Mouse (Mus musculus): ENCODE measurements around the gene Prkar1b. TPM values are rescaled to one million over a fixed set of nuclear protein-coding genes. Genes with fewer than 3 reads are reported as not detected.

The Prkar1b gene
- polyA plus RNA-seq, 1 experiment from 2014 or later: 9.6 TPM

- ATAC-seq (ENCODE audit: low FRiP score, low TSS enrichment) (no peak), DNase-seq (ENCODE audit: low spot score) (no peak)
- Histone ChIP-seq H3K4me3 (ENCODE audit: low read depth, low read length) (no peak overlapping the region), H3K9me3 (ENCODE audit: control insufficient read depth, low read length) (no peaks in the 10 kb centered on the region), H3K9ac (ENCODE audit: low read length) (no peak overlapping the region), H3K36me3 (ENCODE audit: control insufficient read depth, insufficient read depth, low read length) (no peaks in the 10 kb centered on the region), H3K27me3 (ENCODE audit: control insufficient read depth, insufficient read depth, low read length) (no peaks in the 10 kb centered on the region), H3K4me2 (replicated peaks; ENCODE audit: low read depth) (no peak overlapping the region), H3K4me1 (replicated peaks; ENCODE audit: control insufficient read depth, insufficient read depth) (0 out of 2 replicates have a peak, but pooled peaks cover 3% of the 10 kb centered on the region), H3K27ac (replicated peaks) (no peak overlapping the region)
- WGBS: 87% methylated on average over 2 of the region's 2 CpGs
- TF ChIP-seq EP300 (optimal IDR thresholded peaks at IDR 0.05) (no peak), CTCF (IDR thresholded peaks at IDR 0.05; ENCODE audit: low read depth) (0 out of 2 replicates have a peak, but pooled peaks have one; percentile 2)
Observed at GRCm38 (mm10) chr5:139110140-139110855, 39.5 kb downstream of the Prkar1b start.

GRCm38 (mm10) chr5:139107815-139108214, 42.0 kb downstream of the Prkar1b start:
- TF ChIP-seq EP300 (optimal IDR thresholded peaks at IDR 0.05) (no peak), CTCF (IDR thresholded peaks at IDR 0.05; ENCODE audit: low read depth) (peak; percentile 73)
- H3K36me3 ChIP-seq (ENCODE audit: control insufficient read depth, insufficient read depth, low read length): no peaks in the 10 kb centered on the region
- H3K4me3 ChIP-seq (ENCODE audit: low read depth, low read length): no peak overlapping the region
- H3K4me1 ChIP-seq (replicated peaks; ENCODE audit: control insufficient read depth, insufficient read depth): 0 out of 2 replicates have a peak, but pooled peaks cover 3% of the 10 kb centered on the region
- 67% methylated on average over 9 of the region's 9 CpGs for WGBS
- peak; percentile 31 for DNase-seq (ENCODE audit: low spot score)
- no peak overlapping the region for H3K9ac ChIP-seq (ENCODE audit: low read length)
- no peak overlapping the region for H3K27ac ChIP-seq (replicated peaks)
- no peaks in the 10 kb centered on the region for H3K27me3 ChIP-seq (ENCODE audit: control insufficient read depth, insufficient read depth, low read length)
- no peak for ATAC-seq (ENCODE audit: low FRiP score, low TSS enrichment)
- no peak overlapping the region for H3K4me2 ChIP-seq (replicated peaks; ENCODE audit: low read depth)
- H3K9me3 ChIP-seq (ENCODE audit: control insufficient read depth, low read length): no peaks in the 10 kb centered on the region

GRCm38 (mm10) chr5:139101783-139102182, 48.0 kb downstream of the Prkar1b start:
- Histone ChIP-seq H3K9ac (ENCODE audit: low read length) (no peak overlapping the region), H3K4me2 (replicated peaks; ENCODE audit: low read depth) (no peak overlapping the region), H3K9me3 (ENCODE audit: control insufficient read depth, low read length) (0 out of 2 replicates have a peak, but pooled peaks cover 4% of the 10 kb centered on the region), H3K27ac (replicated peaks) (no peak overlapping the region), H3K27me3 (ENCODE audit: control insufficient read depth, insufficient read depth, low read length) (no peaks in the 10 kb centered on the region), H3K36me3 (ENCODE audit: control insufficient read depth, insufficient read depth, low read length) (no peaks in the 10 kb centered on the region), H3K4me1 (replicated peaks; ENCODE audit: control insufficient read depth, insufficient read depth) (no peaks in the 10 kb centered on the region), H3K4me3 (ENCODE audit: low read depth, low read length) (no peak overlapping the region)
- DNase-seq (ENCODE audit: low spot score) (no peak), ATAC-seq (ENCODE audit: low FRiP score, low TSS enrichment) (0 out of 2 replicates have a peak, but pooled peaks have one; percentile 21)
- TF ChIP-seq EP300 (optimal IDR thresholded peaks at IDR 0.05) (no peak), CTCF (IDR thresholded peaks at IDR 0.05; ENCODE audit: low read depth) (no peak)
- WGBS: 59% methylated on average over 6 of the region's 6 CpGs

GRCm38 (mm10) chr5:139098991-139099972, 50.5 kb downstream of the Prkar1b start:
- Histone ChIP-seq H3K27ac (replicated peaks) (no peak overlapping the region), H3K9me3 (ENCODE audit: control insufficient read depth, low read length) (0 out of 2 replicates have a peak, but pooled peaks cover 6% of the 10 kb centered on the region), H3K4me3 (ENCODE audit: low read depth, low read length) (no peak overlapping the region), H3K4me1 (replicated peaks; ENCODE audit: control insufficient read depth, insufficient read depth) (no peaks in the 10 kb centered on the region), H3K4me2 (replicated peaks; ENCODE audit: low read depth) (no peak overlapping the region), H3K9ac (ENCODE audit: low read length) (no peak overlapping the region), H3K36me3 (ENCODE audit: control insufficient read depth, insufficient read depth, low read length) (no peaks in the 10 kb centered on the region), H3K27me3 (ENCODE audit: control insufficient read depth, insufficient read depth, low read length) (no peaks in the 10 kb centered on the region)
- DNase-seq (ENCODE audit: low spot score) (no peak), ATAC-seq (ENCODE audit: low FRiP score, low TSS enrichment) (peak; percentile 20; the same call in 1 of the 2 replicates)
- 46% methylated on average over 12 of the region's 12 CpGs for WGBS
- TF ChIP-seq EP300 (optimal IDR thresholded peaks at IDR 0.05) (no peak), CTCF (IDR thresholded peaks at IDR 0.05; ENCODE audit: low read depth) (no peak)

GRCm38 (mm10) chr5:139095297-139096110, 54.3 kb downstream of the Prkar1b start:
- no peaks in the 10 kb centered on the region for H3K4me1 ChIP-seq (replicated peaks; ENCODE audit: control insufficient read depth, insufficient read depth)
- 61% methylated on average over 8 of the region's 8 CpGs for WGBS
- no peak overlapping the region for H3K9ac ChIP-seq (ENCODE audit: low read length)
- no peaks in the 10 kb centered on the region for H3K27me3 ChIP-seq (ENCODE audit: control insufficient read depth, insufficient read depth, low read length)
- H3K27ac ChIP-seq (replicated peaks): no peak overlapping the region
- no peak for DNase-seq (ENCODE audit: low spot score)
- no peak; the same call in 1 of the 2 replicates for ATAC-seq (ENCODE audit: low FRiP score, low TSS enrichment)
- 0 out of 2 replicates have a peak, but pooled peaks cover 6% of the 10 kb centered on the region for H3K9me3 ChIP-seq (ENCODE audit: control insufficient read depth, low read length)
- no peak for TF ChIP-seq CTCF (IDR thresholded peaks at IDR 0.05; ENCODE audit: low read depth)
- TF ChIP-seq EP300 (optimal IDR thresholded peaks at IDR 0.05): no peak
- H3K4me2 ChIP-seq (replicated peaks; ENCODE audit: low read depth): no peak overlapping the region
- no peak overlapping the region for H3K4me3 ChIP-seq (ENCODE audit: low read depth, low read length)
- H3K36me3 ChIP-seq (ENCODE audit: control insufficient read depth, insufficient read depth, low read length): no peaks in the 10 kb centered on the region

Measured in stomach, postnatal 0 days (tissue).